Mouse (Mus musculus): Measurements from ENCODE around the gene Gm29776. TPM values are rescaled to one million over a fixed set of nuclear protein-coding genes. Genes with fewer than 3 reads are reported as not detected.

The Gm29776 gene
- polyA plus RNA-seq, 1 experiment, result not detected

GRCm38 (mm10) chr14:54644294-54644693 lies 54.3 kb downstream of the Gm29776 start:
- WGBS, result 96% methylated on average over 9 of the region's 9 CpGs
- H3K4me1 ChIP-seq (ENCODE audit: control insufficient read depth, insufficient read depth, low read length), result peaks cover 2% of the 10 kb centered on the region; the same call in 1 of the 2 replicates
- no peak overlapping the region for H3K4me3 ChIP-seq (replicated peaks; ENCODE audit: control insufficient read depth, low read depth, low read length)
- TF ChIP-seq POLR2A (IDR thresholded peaks at IDR 0.05; ENCODE audit: borderline replicate concordance, control insufficient read depth, low read depth, low read length) (no peak), CTCF (IDR thresholded peaks at IDR 0.05; ENCODE audit: control insufficient read depth, insufficient read depth, low read length) (no peak)
- H3K27ac ChIP-seq (ENCODE audit: control insufficient read depth, insufficient read depth, low read depth, low read length, poor library complexity), result no peak overlapping the region

GRCm38 (mm10) chr14:54643011-54643410 lies 55.6 kb downstream of the Gm29776 start:
- WGBS, result 85% methylated on average over 2 of the region's 2 CpGs
- Histone ChIP-seq H3K4me3 (replicated peaks; ENCODE audit: control insufficient read depth, low read depth, low read length) (no peak overlapping the region), H3K4me1 (ENCODE audit: control insufficient read depth, insufficient read depth, low read length) (peaks cover 2% of the 10 kb centered on the region; the same call in 1 of the 2 replicates), H3K27ac (ENCODE audit: control insufficient read depth, insufficient read depth, low read depth, low read length, poor library complexity) (no peak overlapping the region)
- no peak for TF ChIP-seq POLR2A (IDR thresholded peaks at IDR 0.05; ENCODE audit: borderline replicate concordance, control insufficient read depth, low read depth, low read length)
- TF ChIP-seq CTCF (IDR thresholded peaks at IDR 0.05; ENCODE audit: control insufficient read depth, insufficient read depth, low read length), result no peak

Other genes starting within 250 kb of the Gm29776 start
- 21.5 and 29.0 TPM in 2 replicates for gene Lrp10, start 234.7 kb downstream of the Gm29776 start, polyA plus RNA-seq (2011; ENCODE audit: insufficient read depth, insufficient read length, low replicate concordance, missing spikeins)
- 0.80 TPM in 1 of 2 replicates, not detected in the other for gene Rem2, start 222.7 kb downstream of the Gm29776 start, polyA plus RNA-seq (2011; ENCODE audit: insufficient read depth, insufficient read length, low replicate concordance, missing spikeins)
- gene Prmt5, start 181.3 kb downstream of the Gm29776 start, polyA plus RNA-seq (2011; ENCODE audit: insufficient read depth, insufficient read length, low replicate concordance, missing spikeins), result 15.6 and 49.1 TPM in 2 replicates
- gene Haus4, start 144.2 kb downstream of the Gm29776 start, polyA plus RNA-seq (2011; ENCODE audit: insufficient read depth, insufficient read length, low replicate concordance, missing spikeins), result 32.6 and 33.5 TPM in 2 replicates
- 5.1 TPM in 1 of 2 replicates, not detected in the other for gene Ajuba, start 121.3 kb downstream of the Gm29776 start, polyA plus RNA-seq (2011; ENCODE audit: insufficient read depth, insufficient read length, low replicate concordance, missing spikeins)
- 6.6 and 10.2 TPM in 2 replicates for gene 4931414P19Rik, start 92.8 kb downstream of the Gm29776 start, polyA plus RNA-seq (2011; ENCODE audit: insufficient read depth, insufficient read length, low replicate concordance, missing spikeins)
- gene Psmb5, start 80.8 kb downstream of the Gm29776 start, polyA plus RNA-seq (2011; ENCODE audit: insufficient read depth, insufficient read length, low replicate concordance, missing spikeins), result 69.3 and 91.4 TPM in 2 replicates
- gene Psmb11, start 77.4 kb downstream of the Gm29776 start, polyA plus RNA-seq (2011; ENCODE audit: insufficient read depth, insufficient read length, low replicate concordance, missing spikeins), result 0.47 TPM in 1 of 2 replicates, not detected in the other
- not detected in 2 replicates for gene Gm17606, start 57.9 kb downstream of the Gm29776 start, polyA plus RNA-seq (2011; ENCODE audit: insufficient read depth, insufficient read length, low replicate concordance, missing spikeins)
- 4.1 and 7.0 TPM in 2 replicates for gene Cdh24, start 57.5 kb downstream of the Gm29776 start, polyA plus RNA-seq (2011; ENCODE audit: insufficient read depth, insufficient read length, low replicate concordance, missing spikeins)
- gene 1700123O20Rik, start 12.6 kb downstream of the Gm29776 start, polyA plus RNA-seq (2011; ENCODE audit: insufficient read depth, insufficient read length, low replicate concordance, missing spikeins), result 14.8 and 35.0 TPM in 2 replicates
- 284 and 378 TPM in 2 replicates for gene Acin1, start 11.9 kb downstream of the Gm29776 start, polyA plus RNA-seq (2011; ENCODE audit: insufficient read depth, insufficient read length, low replicate concordance, missing spikeins)
- gene Cebpe, start 13.3 kb upstream of the Gm29776 start, polyA plus RNA-seq (2011; ENCODE audit: insufficient read depth, insufficient read length, low replicate concordance, missing spikeins), result 41.3 and 90.9 TPM in 2 replicates
- gene Slc7a8, start 83.1 kb upstream of the Gm29776 start, polyA plus RNA-seq (2011; ENCODE audit: insufficient read depth, insufficient read length, low replicate concordance, missing spikeins), result 2.6 and 4.5 TPM in 2 replicates
- gene Rnf212b, start 115.3 kb upstream of the Gm29776 start, polyA plus RNA-seq (2011; ENCODE audit: insufficient read depth, insufficient read length, low replicate concordance, missing spikeins), result not detected in 2 replicates
- 2.8 and 5.2 TPM in 2 replicates for gene Homez, start 172.1 kb upstream of the Gm29776 start, polyA plus RNA-seq (2011; ENCODE audit: insufficient read depth, insufficient read length, low replicate concordance, missing spikeins)
- 2.0 and 4.9 TPM in 2 replicates for gene Ppp1r3e, start 178.7 kb upstream of the Gm29776 start, polyA plus RNA-seq (2011; ENCODE audit: insufficient read depth, insufficient read length, low replicate concordance, missing spikeins)
- 6.7 and 18.1 TPM in 2 replicates for gene Bcl2l2, start 184.5 kb upstream of the Gm29776 start, polyA plus RNA-seq (2011; ENCODE audit: insufficient read depth, insufficient read length, low replicate concordance, missing spikeins)
- not detected in 2 replicates for gene Gm20521, start 184.6 kb upstream of the Gm29776 start, polyA plus RNA-seq (2011; ENCODE audit: insufficient read depth, insufficient read length, low replicate concordance, missing spikeins)
- gene Pabpn1, start 193.7 kb upstream of the Gm29776 start, polyA plus RNA-seq (2011; ENCODE audit: insufficient read depth, insufficient read length, low replicate concordance, missing spikeins), result 124 and 140 TPM in 2 replicates
- 4.2 and 4.5 TPM in 2 replicates for gene Slc22a17, start 214.3 kb upstream of the Gm29776 start, polyA plus RNA-seq (2011; ENCODE audit: insufficient read depth, insufficient read length, low replicate concordance, missing spikeins)
- gene Efs, start 227.3 kb upstream of the Gm29776 start, polyA plus RNA-seq (2011; ENCODE audit: insufficient read depth, insufficient read length, low replicate concordance, missing spikeins), result 0.68 and 1.7 TPM in 2 replicates
- not detected in 2 replicates for gene Il25, start 233.9 kb upstream of the Gm29776 start, polyA plus RNA-seq (2011; ENCODE audit: insufficient read depth, insufficient read length, low replicate concordance, missing spikeins)
- not detected in 2 replicates for gene Cmtm5, start 237.4 kb upstream of the Gm29776 start, polyA plus RNA-seq (2011; ENCODE audit: insufficient read depth, insufficient read length, low replicate concordance, missing spikeins)